In the genomic region with DNA sequence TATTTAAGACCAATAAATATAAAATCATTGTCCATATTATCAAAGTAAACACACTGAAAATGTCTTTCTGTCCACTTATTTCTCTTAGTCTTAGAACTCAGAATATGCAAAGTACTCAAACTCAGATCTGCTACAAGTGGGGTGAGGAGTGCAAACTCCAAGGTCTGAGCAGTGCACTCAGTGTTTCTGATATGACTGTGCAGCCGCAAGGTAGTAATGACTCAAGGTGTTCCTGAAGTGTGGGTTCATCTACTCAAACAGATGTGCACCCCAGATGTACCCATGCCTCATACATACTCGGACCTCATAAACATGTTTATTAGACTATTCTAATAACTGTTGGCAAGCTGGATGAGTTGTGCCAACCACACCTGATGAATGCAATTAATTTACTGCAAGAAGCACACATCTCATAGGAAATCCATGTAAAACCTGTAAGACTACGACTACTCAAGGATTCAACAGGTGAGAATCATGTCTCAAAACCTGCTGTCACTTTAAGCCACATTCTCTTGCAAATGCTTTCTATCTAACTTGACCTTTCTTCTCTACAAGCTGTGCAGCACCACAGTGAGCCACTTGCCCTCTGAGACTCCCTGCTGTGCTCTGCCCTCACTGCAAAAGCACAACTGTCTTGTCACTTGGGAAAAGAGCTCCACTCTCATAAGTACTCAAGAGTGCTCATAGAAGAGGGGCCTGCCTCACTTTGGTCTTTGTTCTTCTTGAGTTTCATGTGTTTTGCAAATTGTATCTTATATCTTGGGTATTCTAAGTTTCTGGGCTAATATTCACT, we compare ENCODE assay signal across 20 mouse cellular contexts.
A peak's percentile ranks its signal among the peaks of the same experiment; 100 is the strongest.
DNase-seq lines count a peak whose midpoint lies in the region; TF ChIP-seq lines count a peak whose summit lies in the region.
"Had no signal": no experiment of that assay in that cellular context is flagged by ENCODE, and none has a peak within 500 bp of the region (broad histone marks: within the 10 kb centered on the region; RNA-seq: fewer than 3 reads in every experiment).

No protein-coding gene starts in this region.

- no peaks in the 10 kb centered on the region for H3K79me2 ChIP-seq in CH12.LX (replicated peaks; ENCODE audit: control insufficient read depth, extremely low read depth, insufficient read depth, poor library complexity, severe bottlenecking)

- H3K27ac ChIP-seq in CH12.LX (ENCODE audit: insufficient read depth, low read depth) = no peak overlapping the region
- H3K27ac ChIP-seq in ES-E14 (ENCODE audit: insufficient read depth, low read depth, low read length, poor library complexity, severe bottlenecking) = no peak overlapping the region
- H3K27ac ChIP-seq: embryonic facial prominence, embryonic 10.5 days; embryonic facial prominence, embryonic 12.5 days; forebrain, embryonic 13.5 days; forebrain, embryonic 15.5 days had no signal

- no peak for TF ChIP-seq CTCF in CH12.LX (conservative IDR thresholded peaks at IDR 0.05 in 1 of 2, IDR thresholded peaks at IDR 0.05 in 1 of 2; ENCODE audit: low read depth in 2 of 2, low read length in 2 of 2)

- in situ Hi-C loops in CH12.LX (cut with MboI; ENCODE audit: low pct_ligation_motif_present, low pct_unique_long_range_greater_than_20kb, low sequenced_read_pairs) = no loop called here
- in situ Hi-C loops in ES-E14 (cut with MboI; ENCODE audit: low sequenced_read_pairs in 2 of 2, unreplicated experiment in 2 of 2) = no loop called here

- TF ChIP-seq EP300 in CH12.LX (IDR thresholded peaks at IDR 0.05; ENCODE audit: low read length) = peak; percentile 62

- no peak overlapping the region for H3K4me2 ChIP-seq in CH12.LX (ENCODE audit: insufficient read depth, low read depth, poor library complexity, severe bottlenecking)
- H3K4me2 ChIP-seq: embryonic facial prominence, embryonic 12.5 days; forebrain, embryonic 13.5 days; forebrain, embryonic 15.5 days had no signal

- H3K4me1 ChIP-seq in CH12.LX (ENCODE audit: control insufficient read depth in 1 of 2, insufficient read depth in 2 of 2) (peaks cover 2 to 7% of the 10 kb centered on the region in 2 experiments; a peak in 2 of 4 replicates), ES-E14 (ENCODE audit: control insufficient read depth in 2 of 2, insufficient read depth in 2 of 2, low read length in 2 of 2, poor library complexity in 1 of 2) (0 out of 4 replicates have a peak, but pooled peaks cover 0 to 2% of the 10 kb centered on the region in 2 experiments)
- H3K4me1 ChIP-seq: embryonic facial prominence, embryonic 10.5 days; embryonic facial prominence, embryonic 12.5 days; forebrain, embryonic 13.5 days; forebrain, embryonic 15.5 days had no signal

- H3K9ac ChIP-seq in CH12.LX (ENCODE audit: insufficient read depth, low read depth) (no peak overlapping the region), ES-E14 (ENCODE audit: insufficient read depth, low read depth, low read length, poor library complexity, severe bottlenecking) (no peak overlapping the region)
- H3K9ac ChIP-seq: embryonic facial prominence, embryonic 12.5 days; forebrain, embryonic 13.5 days; forebrain, embryonic 15.5 days; forebrain, postnatal 0 days had no signal

- no peaks in the 10 kb centered on the region for H3K9me3 ChIP-seq in CH12.LX (replicated peaks; ENCODE audit: low read length)
- H3K9me3 ChIP-seq in ES-E14 (ENCODE audit: control insufficient read depth, insufficient read depth, low read depth, low read length) = no peaks in the 10 kb centered on the region
- H3K9me3 ChIP-seq: embryonic facial prominence, embryonic 10.5 days; embryonic facial prominence, embryonic 12.5 days; forebrain, embryonic 13.5 days; forebrain, embryonic 15.5 days had no signal

- H3K36me3 ChIP-seq in CH12.LX (replicated peaks in 1 of 2; ENCODE audit: control insufficient read depth in 1 of 2, insufficient read depth in 1 of 2, low read length in 1 of 2) (peaks cover 0 to 7% of the 10 kb centered on the region in 2 experiments), ES-E14 (ENCODE audit: control insufficient read depth, insufficient read depth, low read length, poor library complexity, severe bottlenecking) (no peaks in the 10 kb centered on the region)

- dilution Hi-C loops in CH12.LX (cut with MboI; ENCODE audit: extremely low pct_ligation_motif_present, extremely low pct_unique_long_range_greater_than_20kb, low sequenced_read_pairs) = no loop called here

- no peak for TF ChIP-seq POLR2A in CH12.LX (IDR thresholded peaks at IDR 0.05; ENCODE audit: low read depth, low read length)

- peak; percentile 24 for DNase-seq in CH12.LX (ENCODE audit: extremely low read depth)
- DNase-seq in ES-E14 (ENCODE audit: low read depth, low spot score) = peak; percentile 26
- DNase-seq in ZHBTc4 (ENCODE audit: low read depth, low spot score) = peak; percentile 72
- no peak for DNase-seq in embryo, embryonic 10.5 days (ENCODE audit: low spot score)
- no peak for DNase-seq in kidney, postnatal 14 days
- DNase-seq: adrenal gland, adult 2 months; adrenal gland, postnatal 10 days; adrenal gland, postnatal 25 days; B cell, adult 2 months; cerebellum, adult 11 months; cerebellum, adult 18-20 months; cerebellum, adult 8-10 months; cerebellum, adult 9-11 months; cerebellum, postnatal 14 days; cerebellum, postnatal 36 days; forebrain, postnatal 0 days had no signal

- H3K27me3 ChIP-seq in CH12.LX (replicated peaks) = no peaks in the 10 kb centered on the region
- H3K27me3 ChIP-seq: embryonic facial prominence, embryonic 12.5 days; forebrain, embryonic 13.5 days; forebrain, embryonic 15.5 days had no signal

- TF ChIP-seq RAD21 in CH12.LX (IDR thresholded peaks at IDR 0.05; ENCODE audit: low read depth, low read length) = no peak

- no peak overlapping the region for H3K4me3 ChIP-seq in CH12.LX (replicated peaks in 1 of 3; ENCODE audit: low read depth in 2 of 3, low read length in 2 of 3, poor library complexity in 1 of 3)
- H3K4me3 ChIP-seq in ES-E14 (ENCODE audit: insufficient read depth in 1 of 2, low read depth in 1 of 2, low read length in 2 of 2, poor library complexity in 1 of 2, severe bottlenecking in 1 of 2) = no peak overlapping the region
- H3K4me3 ChIP-seq: embryonic facial prominence, embryonic 10.5 days; embryonic facial prominence, embryonic 12.5 days; forebrain, embryonic 13.5 days; forebrain, embryonic 15.5 days had no signal

TF ChIP-seq in CH12.LX, 34 proteins besides CTCF, POLR2A, EP300 and RAD21:
- no peak for TF ChIP-seq NRF1 (IDR thresholded peaks at IDR 0.05; ENCODE audit: low read depth, low read length)
- no peak for TF ChIP-seq USF1 (IDR thresholded peaks at IDR 0.05; ENCODE audit: low read depth, low read length)
- no peak for TF ChIP-seq CHD2 (IDR thresholded peaks at IDR 0.05; ENCODE audit: low read length)
- TF ChIP-seq USF2 (conservative IDR thresholded peaks at IDR 0.05; ENCODE audit: low read depth, low read length) = no peak
- peak; percentile 43; the same call in 1 of the 2 replicates for TF ChIP-seq IRF4 (IDR thresholded peaks at IDR 0.05; ENCODE audit: low read depth, low read length)
- no peak for TF ChIP-seq GABPA (IDR thresholded peaks at IDR 0.05; ENCODE audit: insufficient replicate concordance, low read depth, low read length)
- peak; percentile 53; the same call in 1 of the 2 replicates for TF ChIP-seq JUND (conservative IDR thresholded peaks at IDR 0.05; ENCODE audit: low read depth, low read length)
- no peak for TF ChIP-seq BHLHE40 (IDR thresholded peaks at IDR 0.05; ENCODE audit: low read depth, low read length)
- no peak for TF ChIP-seq SIN3A (IDR thresholded peaks at IDR 0.05; ENCODE audit: low read length)
- no peak for TF ChIP-seq UBTF (IDR thresholded peaks at IDR 0.05; ENCODE audit: low read depth, low read length)
- TF ChIP-seq JUN (IDR thresholded peaks at IDR 0.05; ENCODE audit: insufficient read depth, low read depth, low read length) = no peak
TF ChIP-seq in CH12.LX: peak in this region for 2.

TF ChIP-seq in ES-E14, 5 proteins besides CTCF, POLR2A, EP300 and RAD21:
- TF ChIP-seq HCFC1 (IDR thresholded peaks at IDR 0.05; ENCODE audit: borderline replicate concordance, insufficient read depth, low read length) = no peak
- no peak for TF ChIP-seq CHD2 (IDR thresholded peaks at IDR 0.05; ENCODE audit: low read depth, low read length)
- TF ChIP-seq ZC3H11A (IDR thresholded peaks at IDR 0.05; ENCODE audit: borderline replicate concordance, low read depth, low read length) = no peak
- TF ChIP-seq MAFK (IDR thresholded peaks at IDR 0.05; ENCODE audit: insufficient read depth, low read depth, low read length) = no peak
- TF ChIP-seq ZNF384 (IDR thresholded peaks at IDR 0.05; ENCODE audit: low read depth, low read length) = no peak
TF ChIP-seq in ES-E14: peak in this region for 0.

Comparison
In these comparisons a context has a peak if more than half of its experiments do, and no peak if none do; other contexts are left out.
1. DNase-seq: peak in CH12.LX (single experiment), ES-E14 (single experiment) and ZHBTc4 (single experiment); none in embryo, embryonic 10.5 days (single experiment) and kidney, postnatal 14 days (single experiment).